Mouse (Mus musculus) kidney, embryonic 15.5 days (tissue): ENCODE measurements around the gene Slc30a9. TPM values are rescaled to one million over a fixed set of nuclear protein-coding genes. Genes with fewer than 3 reads are reported as not detected.

ENCODE experiments used
- ATAC-seq: fragments of 200-750 bp; cut with Nextera tagmentation; replicated peaks from 2 replicates; pipeline ENCODE4 v1.8.0; 2017; ENCODE audit warnings: moderate TSS enrichment; ENCODE audit not compliant: low FRiP score
- H3K27ac ChIP-seq: fragments of 300-500 bp; sonication (generic); 2 replicates; pipeline ENCODE4 v1.5.1; 2015; ENCODE audit warnings: mild to moderate bottlenecking, inconsistent platforms
- H3K27me3 ChIP-seq: fragments of 300-500 bp; sonication (generic); 2 replicates; pipeline ENCODE4 v1.6.1; 2015; ENCODE audit warnings: inconsistent platforms
- H3K36me3 ChIP-seq: fragments of 300-500 bp; sonication (generic); 2 replicates; pipeline ENCODE4 v1.6.1; 2015; ENCODE audit warnings: inconsistent platforms
- H3K4me1 ChIP-seq: fragments of 300-500 bp; sonication (generic); 2 replicates; pipeline ENCODE4 v1.6.1; 2015; ENCODE audit warnings: inconsistent platforms
- H3K4me2 ChIP-seq: fragments of 300-500 bp; sonication (generic); 2 replicates; pipeline ENCODE4 v1.6.1; 2015; ENCODE audit warnings: moderate library complexity, mild to moderate bottlenecking, inconsistent platforms
- H3K4me3 ChIP-seq: fragments of 300-500 bp; sonication (generic); replicated peaks from 2 replicates; pipeline ENCODE4 v1.5.1; 2015; ENCODE audit warnings: mild to moderate bottlenecking, inconsistent platforms
- H3K9ac ChIP-seq: fragments of 300-500 bp; sonication (generic); 2 replicates; pipeline ENCODE4 v1.6.1; 2015; ENCODE audit warnings: mild to moderate bottlenecking, inconsistent platforms
- H3K9me3 ChIP-seq: fragments of 300-500 bp; sonication (generic); replicated peaks from 2 replicates; pipeline ENCODE4 v1.6.1; 2016; ENCODE audit warnings: inconsistent platforms
- WGBS: fragments of 180-500 bp; shearing (Covaris S2); methylation state at CpG from one replicate; pipeline ENCODE4 v1.1.7; 2015; ENCODE audit warnings: mixed read lengths; 5-methylcytosine and 5-hydroxymethylcytosine counted together
- polyA plus RNA-seq: library from polyadenylated mRNA; unstranded; fragments of >200 nt; fragmentation: Nextera tagmentation; extraction: Ambion mirVana; gene quantifications from 2 replicates; pipeline ENCODE4 v1.2.1, GENCODE M21; 2015

The Slc30a9 gene
- polyA plus RNA-seq, 1 experiment from 2014 or later: 105 TPM

- H3K4me2 ChIP-seq: peak overlapping the region; percentile 56
- no peaks in the 10 kb centered on the region for H3K27me3 ChIP-seq
- peaks cover 36% of the 10 kb centered on the region for H3K4me1 ChIP-seq
- peak; percentile 55; the same call in 1 of the 2 replicates for ATAC-seq
- peaks cover 27% of the 10 kb centered on the region for H3K36me3 ChIP-seq
- 21% methylated on average over 12 of the region's 12 CpGs for WGBS
- peak overlapping the region; percentile 71 for H3K27ac ChIP-seq
- H3K9ac ChIP-seq: no peak overlapping the region
- H3K9me3 ChIP-seq: no peaks in the 10 kb centered on the region
- peak overlapping the region; percentile 29 for H3K4me3 ChIP-seq
Observed at GRCm38 (mm10) chr5:67400608-67401480, 94.1 kb downstream of the Slc30a9 start.

GRCm38 (mm10) chr5:67401612-67402011 lies 94.9 kb downstream of the Slc30a9 start:
- 27% methylated on average over 9 of the region's 9 CpGs for WGBS
- Histone ChIP-seq H3K4me1 (peaks cover 36% of the 10 kb centered on the region), H3K4me2 (peak overlapping the region; percentile 56), H3K4me3 (peak overlapping the region; percentile 29), H3K9ac (no peak overlapping the region), H3K27ac (peak overlapping the region; percentile 71), H3K27me3 (no peaks in the 10 kb centered on the region), H3K36me3 (peaks cover 22% of the 10 kb centered on the region), H3K9me3 (no peaks in the 10 kb centered on the region)
- peak; percentile 76 for ATAC-seq

- no peaks in the 10 kb centered on the region for H3K36me3 ChIP-seq
- H3K4me3 ChIP-seq: no peak overlapping the region
- H3K27me3 ChIP-seq: no peaks in the 10 kb centered on the region
- no peak overlapping the region for H3K9ac ChIP-seq
- H3K4me2 ChIP-seq: no peak overlapping the region
- peak; percentile 31; the same call in 1 of the 2 replicates for ATAC-seq
- H3K27ac ChIP-seq: no peak overlapping the region
- 30% methylated on average over 7 of the region's 7 CpGs for WGBS
- peaks cover 36% of the 10 kb centered on the region for H3K4me1 ChIP-seq
- H3K9me3 ChIP-seq: no peaks in the 10 kb centered on the region
Observed at GRCm38 (mm10) chr5:67404380-67404779, 97.6 kb downstream of the Slc30a9 start.

- H3K27ac ChIP-seq: no peak overlapping the region
- no peaks in the 10 kb centered on the region for H3K27me3 ChIP-seq
- WGBS: 64% methylated on average over 9 of the region's 9 CpGs
- ATAC-seq: no peak
- H3K9me3 ChIP-seq: no peaks in the 10 kb centered on the region
- no peak overlapping the region for H3K4me3 ChIP-seq
- H3K9ac ChIP-seq: no peak overlapping the region
- H3K4me2 ChIP-seq: no peak overlapping the region
- peaks cover 32% of the 10 kb centered on the region for H3K4me1 ChIP-seq
- H3K36me3 ChIP-seq: no peaks in the 10 kb centered on the region
Observed at GRCm38 (mm10) chr5:67404919-67405318, 98.2 kb downstream of the Slc30a9 start.

Other genes with a start within 250 kb of the Slc30a9 start
- 1.4 and 3.4 TPM in 2 replicates for gene Phox2b, start 207.7 kb upstream of the Slc30a9 start, polyA plus RNA-seq
- gene Tmem33, start 46.4 kb upstream of the Slc30a9 start, polyA plus RNA-seq: 97.9 and 111 TPM in 2 replicates
- gene Bend4, start 121.4 kb downstream of the Slc30a9 start, polyA plus RNA-seq: 6.6 and 7.2 TPM in 2 replicates